Mouse (Mus musculus) heart, postnatal 25 days (tissue): ENCODE data around the gene Vav1. TPM values are rescaled to one million over a fixed set of nuclear protein-coding genes. Genes with fewer than 3 reads are reported as not detected.
A peak's percentile ranks its signal among the peaks of the same experiment; 100 is the strongest.
"Not testable (repeated sequence)": the region's sequence is repeated elsewhere in the genome, so short reads cannot be mapped to it uniquely, and the experiment has no call there.

Experiments
- DNase-seq: peaks from one replicate; pipeline ENCODE4 v3.0.0; 2022; ENCODE audit warnings: low spot score
- intact Hi-C: fragments of 180-260 bp; cut with DNase I; formaldehyde crosslinking; loops from one replicate; pipeline ENCODE4 v1.15.1; 2025
- total RNA-seq, 2 experiments: library from RNA; stranded (reverse); gene quantifications; 2 replicates each; pipeline ENCODE4 v1.2.3; 2021

The Vav1 gene
- total RNA-seq, 2 experiments from 2014 or later: 1.5 to 1.7 TPM

GRCm38 (mm10) chr17:57275997-57276351 lies 2.9 kb upstream of the Vav1 start:
- no peak for DNase-seq
- intact Hi-C loops: loop anchor here (2.0 to 5.0 kb wide), 2 partner anchors 25 to 179 kb away; no protein-coding TSS in a partner anchor

GRCm38 (mm10) chr17:57276634-57277121 lies 2.2 kb upstream of the Vav1 start:
- intact Hi-C loops: loop anchor here (1.0 to 5.0 kb wide), 2 partner anchors 57 to 179 kb away; no protein-coding TSS in a partner anchor
- DNase-seq: peak; percentile 58

- intact Hi-C loops: loop anchor here (1.0 to 5.0 kb wide), 2 partner anchors 58 to 180 kb away; no protein-coding TSS in a partner anchor
- DNase-seq: not testable (repeated sequence)
Measured at GRCm38 (mm10) chr17:57277598-57278261, 1.2 kb upstream of the Vav1 start.

GRCm38 (mm10) chr17:57278537-57278936 lies 363 bp upstream of the Vav1 start:
- intact Hi-C loops: loop anchor here (5.0 kb wide), 1 partner anchor 181 kb away; no protein-coding TSS in a partner anchor
- no peak for DNase-seq

GRCm38 (mm10) chr17:57279591-57280224 lies 808 bp downstream of the Vav1 start:
- no peak for DNase-seq
- intact Hi-C loops: loop anchor here (1.0 to 5.0 kb wide), 3 partner anchors 48 to 182 kb away; no protein-coding TSS in a partner anchor

- intact Hi-C loops: loop anchor here (1.0 to 5.0 kb wide), 2 partner anchors 47 to 60 kb away; no protein-coding TSS in a partner anchor
Measured at GRCm38 (mm10) chr17:57280411-57280810, 1.5 kb downstream of the Vav1 start.

GRCm38 (mm10) chr17:57283906-57284305 lies 5.0 kb downstream of the Vav1 start:
- intact Hi-C loops: loop anchor here (5.0 kb wide), 1 partner anchor 43 kb away; no protein-coding TSS in a partner anchor

More at GRCm38 (mm10) chr17:57280411-57280810, 1.5 kb downstream of the Vav1 start:
- no peak for DNase-seq

GRCm38 (mm10) chr17:57285077-57285476 lies 6.2 kb downstream of the Vav1 start:
- DNase-seq: no peak
- intact Hi-C loops: no loop called here

More at GRCm38 (mm10) chr17:57283906-57284305, 5.0 kb downstream of the Vav1 start:
- DNase-seq: no peak

GRCm38 (mm10) chr17:57286718-57287355 lies 7.9 kb downstream of the Vav1 start:
- intact Hi-C loops: no loop called here
- DNase-seq: no peak

- intact Hi-C loops: no loop called here
- no peak for DNase-seq
Measured at GRCm38 (mm10) chr17:57289252-57289651, 10.4 kb downstream of the Vav1 start.

- no peak for DNase-seq
- intact Hi-C loops: no loop called here
Measured at GRCm38 (mm10) chr17:57290001-57290670, 11.2 kb downstream of the Vav1 start.

- DNase-seq: no peak
Measured at GRCm38 (mm10) chr17:57290671-57291055, 11.8 kb downstream of the Vav1 start.

GRCm38 (mm10) chr17:57292302-57292701 lies 13.4 kb downstream of the Vav1 start:
- intact Hi-C loops: no loop called here
- DNase-seq: no peak

More at GRCm38 (mm10) chr17:57290671-57291055, 11.8 kb downstream of the Vav1 start:
- intact Hi-C loops: no loop called here

GRCm38 (mm10) chr17:57292968-57293367 lies 14.1 kb downstream of the Vav1 start:
- intact Hi-C loops: no loop called here
- DNase-seq: no peak

- DNase-seq: no peak
- intact Hi-C loops: no loop called here
Measured at GRCm38 (mm10) chr17:57295935-57296334, 17.0 kb downstream of the Vav1 start.

GRCm38 (mm10) chr17:57297040-57297439 lies 18.1 kb downstream of the Vav1 start:
- no peak for DNase-seq
- intact Hi-C loops: no loop called here

GRCm38 (mm10) chr17:57305593-57305992 lies 26.7 kb downstream of the Vav1 start:
- intact Hi-C loops: no loop called here

GRCm38 (mm10) chr17:57307074-57307473 lies 28.2 kb downstream of the Vav1 start:
- intact Hi-C loops: no loop called here
- no peak for DNase-seq

More at GRCm38 (mm10) chr17:57305593-57305992, 26.7 kb downstream of the Vav1 start:
- no peak for DNase-seq

- no peak for DNase-seq
- intact Hi-C loops: no loop called here
Measured at GRCm38 (mm10) chr17:57311801-57312200, 32.9 kb downstream of the Vav1 start.

GRCm38 (mm10) chr17:57327615-57328014 lies 48.7 kb downstream of the Vav1 start:
- intact Hi-C loops: loop anchor here (5.0 kb wide), 1 partner anchor 45 kb away; no protein-coding TSS in a partner anchor
- DNase-seq: no peak
